Mouse (Mus musculus) heart, embryonic 11.5 days (tissue): ENCODE data around the gene Taf6l. TPM values are rescaled to one million over a fixed set of nuclear protein-coding genes. Genes with fewer than 3 reads are reported as not detected.

Experiments
- ATAC-seq: fragments of 200-750 bp; cut with Nextera tagmentation; replicated peaks from 2 replicates; pipeline ENCODE4 v1.8.0; 2017; ENCODE audit warnings: moderate library complexity; ENCODE audit not compliant: insufficient number of reproducible peaks, low FRiP score, low TSS enrichment
- H3K27ac ChIP-seq: fragments of 300-500 bp; sonication (generic); 2 replicates; pipeline ENCODE4 v1.5.1; 2014; ENCODE audit warnings: mild to moderate bottlenecking, low read depth, low read length
- H3K27me3 ChIP-seq: fragments of 300-500 bp; sonication (generic); 2 replicates; pipeline ENCODE4 v1.6.1; 2014; ENCODE audit warnings: mild to moderate bottlenecking, low read length, mixed read lengths; ENCODE audit not compliant: control insufficient read depth, insufficient read depth
- H3K36me3 ChIP-seq: fragments of 300-500 bp; sonication (generic); 2 replicates; pipeline ENCODE4 v1.6.1; 2014; ENCODE audit warnings: mild to moderate bottlenecking, low read length, moderate library complexity, mixed read lengths; ENCODE audit not compliant: control insufficient read depth, insufficient read depth
- H3K4me1 ChIP-seq: fragments of 300-500 bp; sonication (generic); 2 replicates; pipeline ENCODE4 v1.6.1; 2014; ENCODE audit warnings: low read length; ENCODE audit not compliant: control insufficient read depth, insufficient read depth
- H3K4me2 ChIP-seq: fragments of 300-500 bp; sonication (generic); 2 replicates; pipeline ENCODE4 v1.6.1; 2014; ENCODE audit warnings: mild to moderate bottlenecking, moderate library complexity
- H3K4me3 ChIP-seq: fragments of 300-500 bp; sonication (generic); 2 replicates; pipeline ENCODE4 v1.5.1; 2014; ENCODE audit warnings: low read depth, low read length
- H3K9ac ChIP-seq: fragments of 300-500 bp; sonication (generic); 2 replicates; pipeline ENCODE4 v1.6.1; 2014; ENCODE audit warnings: mild to moderate bottlenecking, low read depth, low read length, moderate library complexity
- H3K9me3 ChIP-seq: fragments of 300-500 bp; sonication (generic); replicated peaks from 2 replicates; pipeline ENCODE4 v1.6.1; 2016; ENCODE audit warnings: low read length; ENCODE audit not compliant: control insufficient read depth
- WGBS: fragments of 180-500 bp; shearing (Covaris S2); extraction: QIAGEN DNeasy Blood & Tissue Kit; methylation state at CpG from one replicate; pipeline ENCODE4 v1.1.7; 2014; ENCODE audit not compliant: insufficient replicate concordance; 5-methylcytosine and 5-hydroxymethylcytosine counted together
- polyA plus RNA-seq: library from polyadenylated mRNA; unstranded; fragments of >200 nt; fragmentation: Nextera tagmentation; extraction: Ambion mirVana; gene quantifications from 2 replicates; pipeline ENCODE4 v1.2.1, GENCODE M21; 2014

Gene Taf6l
- polyA plus RNA-seq, 1 experiment from 2014 or later = 14.3 TPM

DNA sequence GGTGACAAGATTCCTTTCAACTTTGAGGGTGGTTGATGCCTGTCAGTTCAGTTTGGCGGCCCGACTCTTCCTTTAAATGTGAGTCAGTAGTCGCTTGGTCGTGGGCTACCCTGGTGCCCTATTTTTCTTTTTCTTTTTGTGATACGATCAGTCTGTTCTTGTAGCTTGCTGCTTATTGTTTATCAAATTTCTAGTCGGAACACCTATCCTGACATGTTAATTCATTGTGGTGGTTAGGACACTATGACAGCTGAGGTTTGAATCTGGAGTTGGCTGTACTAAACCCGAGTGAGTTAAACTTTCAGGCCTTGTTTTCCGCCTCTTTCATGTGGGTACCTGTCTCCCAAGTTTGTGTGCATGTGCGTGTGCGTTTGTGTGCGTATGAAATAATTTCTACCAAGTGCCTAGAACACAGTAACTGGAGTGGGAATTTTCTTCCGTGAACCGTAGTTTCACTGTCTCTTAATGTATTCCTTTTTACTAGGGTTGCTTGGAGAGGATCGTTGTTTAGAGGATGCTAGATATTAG, 28.7 kb downstream of the Taf6l start:
- Histone ChIP-seq H3K4me3 (peak overlapping the region; percentile 91), H3K27ac (peak overlapping the region; percentile 88), H3K27me3 (no peaks in the 10 kb centered on the region), H3K9ac (peak overlapping the region; percentile 98), H3K4me2 (peak overlapping the region; percentile 86), H3K4me1 (peaks cover 15% of the 10 kb centered on the region; the same call in 1 of the 2 replicates), H3K36me3 (peaks cover 13% of the 10 kb centered on the region), H3K9me3 (no peaks in the 10 kb centered on the region)
- 6% methylated on average over 14 of the region's 14 CpGs for WGBS
- no peak for ATAC-seq

DNA sequence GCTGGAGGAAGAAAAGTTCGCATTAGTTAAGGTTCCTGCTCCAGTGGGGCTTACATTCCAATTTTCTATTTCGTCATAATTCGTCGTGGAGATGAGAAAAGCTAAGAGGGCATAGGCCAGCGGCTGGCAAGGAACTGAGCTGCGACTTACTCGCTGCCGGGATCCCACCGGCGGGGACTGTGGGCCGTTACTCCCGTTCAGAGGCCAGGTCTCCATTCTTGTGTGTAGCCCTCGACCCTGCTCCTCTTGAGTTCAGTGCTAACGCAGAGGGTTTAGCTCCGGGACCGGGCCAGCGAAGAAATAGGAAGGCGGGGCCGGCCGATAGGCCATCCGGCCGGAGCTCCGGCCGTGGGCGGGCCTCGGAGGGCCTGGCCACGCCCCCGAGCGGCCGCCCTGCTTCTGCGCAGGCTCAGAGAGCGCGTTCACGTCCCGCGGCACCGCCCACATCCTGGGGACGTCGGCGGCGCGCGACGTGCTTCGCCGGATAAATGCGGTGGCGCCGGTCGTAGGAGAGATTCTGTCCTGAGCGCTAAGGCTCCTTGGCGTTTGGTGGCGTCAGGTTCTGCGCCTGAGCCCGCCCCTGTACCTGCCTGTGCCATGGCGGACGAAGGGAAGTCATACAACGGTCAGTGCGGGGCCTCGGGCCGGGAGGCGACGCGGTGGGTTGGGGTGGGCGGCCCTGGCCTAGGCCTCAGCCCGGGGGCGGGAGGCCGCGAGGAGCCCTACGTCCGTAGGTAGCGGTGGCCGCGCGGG, 29.4 kb downstream of the Taf6l start, which contains the start of gene Nxf1:
Gene Nxf1 (plus strand): TSS at position 439 of the 753 bp plus-strand sequence.
- peak; percentile 91 for ATAC-seq
- H3K4me3 ChIP-seq = peak within 1 kb of the TSS; percentile 91
- peaks cover 15% of the 10 kb centered on the region; the same call in 1 of the 2 replicates for H3K4me1 ChIP-seq
- peak within 1 kb of the TSS; percentile 88 for H3K27ac ChIP-seq
- WGBS = under 1% methylated on average over 69 of the region's 75 CpGs
- H3K4me2 ChIP-seq = peak within 1 kb of the TSS; percentile 86
- peaks cover 11% of the 10 kb centered on the region for H3K36me3 ChIP-seq
- no peaks in the 10 kb centered on the region for H3K27me3 ChIP-seq
- no peaks in the 10 kb centered on the region for H3K9me3 ChIP-seq
- H3K9ac ChIP-seq = peak within 1 kb of the TSS; percentile 98

DNA sequence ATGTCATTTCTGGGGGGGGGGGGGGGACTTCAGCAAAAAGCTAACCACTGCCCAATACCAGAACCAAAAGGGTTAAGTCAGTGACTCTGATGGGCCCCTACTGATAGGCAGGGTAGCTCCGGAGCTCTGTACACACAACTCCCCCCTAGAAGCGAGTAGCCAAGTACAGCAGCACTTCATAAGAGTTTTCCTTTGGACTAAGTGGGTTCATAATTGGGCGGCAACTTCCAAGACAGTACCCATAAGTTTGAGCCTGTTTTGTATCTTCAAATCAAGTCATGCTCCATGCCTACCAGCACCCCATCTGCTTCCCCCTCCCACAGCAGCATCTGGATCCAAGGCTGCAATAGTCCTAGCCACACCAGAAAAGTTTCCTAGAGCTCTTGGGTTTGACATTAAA, 30.6 kb downstream of the Taf6l start:
- no peak overlapping the region for H3K27ac ChIP-seq
- peaks cover 15% of the 10 kb centered on the region; the same call in 1 of the 2 replicates for H3K4me1 ChIP-seq
- H3K9me3 ChIP-seq = no peaks in the 10 kb centered on the region
- H3K4me3 ChIP-seq = peak overlapping the region; percentile 91; the same call in 1 of the 2 replicates
- 40% methylated on average over 3 of the region's 3 CpGs for WGBS
- no peaks in the 10 kb centered on the region for H3K27me3 ChIP-seq
- ATAC-seq = no peak
- peak overlapping the region; percentile 86; the same call in 1 of the 2 replicates for H3K4me2 ChIP-seq
- no peak overlapping the region for H3K9ac ChIP-seq
- H3K36me3 ChIP-seq = peaks cover 17% of the 10 kb centered on the region

DNA sequence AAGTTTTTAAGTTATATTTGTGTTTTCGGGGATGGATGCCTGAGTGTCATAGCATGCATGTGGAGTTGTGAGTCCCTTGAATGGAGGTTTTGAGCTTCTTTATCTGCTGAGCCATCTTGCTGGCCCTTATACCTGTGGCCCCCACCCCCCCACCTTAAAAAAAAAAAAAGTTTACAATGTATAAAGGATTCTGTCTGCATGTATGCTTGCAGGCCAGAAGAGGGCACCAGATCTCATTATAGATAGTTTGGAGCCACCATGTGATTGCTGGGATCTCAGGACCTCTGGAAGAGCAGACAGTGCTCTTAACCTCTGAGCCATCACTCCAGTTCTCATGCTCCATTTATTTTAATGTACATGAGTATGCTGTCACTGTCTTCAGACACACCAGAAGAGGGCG, 38.8 kb downstream of the Taf6l start:
- ATAC-seq = no peak
- H3K27me3 ChIP-seq = no peaks in the 10 kb centered on the region
- no peaks in the 10 kb centered on the region for H3K9me3 ChIP-seq
- 71% methylated on average over 2 of the region's 2 CpGs for WGBS
- H3K27ac ChIP-seq = no peak overlapping the region
- H3K4me2 ChIP-seq = no peak overlapping the region
- H3K4me1 ChIP-seq = peaks cover 6% of the 10 kb centered on the region
- H3K4me3 ChIP-seq = no peak overlapping the region
- H3K9ac ChIP-seq = no peak overlapping the region
- H3K36me3 ChIP-seq = peaks cover 55% of the 10 kb centered on the region

DNA sequence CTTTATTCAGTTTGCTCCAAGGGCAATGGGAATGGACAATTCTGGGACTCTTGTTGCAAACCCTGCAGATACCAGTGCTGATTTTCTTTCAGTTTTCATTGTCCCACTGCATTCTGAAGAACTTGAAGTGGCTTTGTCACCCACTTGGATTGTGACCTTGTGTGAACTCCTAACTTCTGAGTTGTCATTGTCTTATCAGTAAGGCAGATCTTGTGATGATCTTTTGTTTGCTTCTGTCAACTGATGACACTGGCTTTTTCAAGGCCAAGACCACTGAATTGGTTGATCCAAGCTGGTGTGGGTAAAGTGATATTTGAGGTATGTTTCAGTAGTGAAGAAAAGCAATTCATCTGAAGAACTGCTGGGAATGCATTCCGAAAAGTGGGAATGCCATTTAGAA, 40.8 kb downstream of the Taf6l start:
- Histone ChIP-seq H3K27ac (no peak overlapping the region), H3K9me3 (no peaks in the 10 kb centered on the region), H3K4me1 (peaks cover 12% of the 10 kb centered on the region), H3K4me2 (no peak overlapping the region), H3K36me3 (peaks cover 45% of the 10 kb centered on the region), H3K4me3 (no peak overlapping the region), H3K9ac (no peak overlapping the region), H3K27me3 (no peaks in the 10 kb centered on the region)
- ATAC-seq = no peak
- 91% methylated on average over 1 of the region's 1 CpGs for WGBS

DNA sequence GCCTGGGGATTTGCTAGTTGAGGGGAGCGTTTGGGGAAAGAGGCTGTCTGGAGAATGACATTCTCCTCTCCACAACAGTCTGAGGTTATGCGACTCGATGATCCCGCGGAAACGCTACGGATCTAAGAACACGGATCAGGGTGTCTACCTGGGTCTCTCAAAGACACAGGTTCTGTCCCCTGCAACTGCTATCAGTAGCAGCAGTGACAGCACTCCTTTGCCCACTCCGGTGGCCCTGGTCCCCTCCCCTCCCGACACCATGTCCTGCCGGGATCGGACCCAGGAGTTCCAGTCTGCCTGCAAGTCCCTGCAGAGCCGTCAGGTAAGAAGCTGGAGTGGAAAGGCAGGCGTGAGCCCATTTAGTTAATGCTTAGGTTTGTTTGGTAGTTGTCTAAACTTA, 44.0 kb downstream of the Taf6l start:
- peak overlapping the region; percentile 98 for H3K4me3 ChIP-seq
- no peaks in the 10 kb centered on the region for H3K9me3 ChIP-seq
- ATAC-seq = no peak
- peaks cover 12% of the 10 kb centered on the region for H3K4me1 ChIP-seq
- H3K36me3 ChIP-seq = peaks cover 40% of the 10 kb centered on the region
- no peaks in the 10 kb centered on the region for H3K27me3 ChIP-seq
- 12% methylated on average over 14 of the region's 14 CpGs for WGBS
- peak overlapping the region; percentile 88 for H3K4me2 ChIP-seq
- peak overlapping the region; percentile 97; the same call in 1 of the 2 replicates for H3K27ac ChIP-seq
- peak overlapping the region; percentile 91 for H3K9ac ChIP-seq

DNA sequence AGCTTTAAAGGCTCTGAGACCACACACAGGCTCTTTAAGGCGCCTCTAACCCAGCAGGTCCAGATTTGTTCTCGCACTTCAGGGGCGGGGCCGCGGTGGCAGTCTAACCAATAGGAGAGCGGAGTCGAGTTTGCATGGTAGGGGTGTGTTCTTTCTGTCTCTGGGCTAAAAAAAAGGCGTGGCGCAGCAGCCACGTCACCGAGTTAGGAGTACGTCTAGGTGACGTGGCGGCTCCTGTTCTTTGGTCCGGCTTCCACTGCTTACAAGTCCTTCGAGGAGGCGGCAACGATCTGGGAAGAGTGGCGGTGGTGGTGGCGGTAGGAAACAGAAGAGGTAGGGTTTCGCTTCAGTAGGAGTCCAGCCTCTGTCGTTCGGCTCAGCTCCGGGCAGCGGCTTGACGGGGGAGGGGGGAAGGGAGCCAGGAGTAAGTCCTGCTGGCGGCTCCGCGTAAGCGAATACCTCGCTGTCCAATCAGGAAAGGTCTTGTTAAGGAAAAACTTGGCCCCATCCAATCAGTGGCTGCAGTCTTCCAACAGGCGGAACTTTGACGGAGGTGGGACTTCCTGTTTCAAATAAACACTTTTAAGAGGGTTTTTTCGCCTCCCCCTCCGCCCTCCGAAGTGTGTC, 44.9 kb downstream of the Taf6l start, which contains the start of gene Stx5a:
Gene Stx5a (plus strand): TSS at position 171 of the 627 bp plus-strand sequence.
- no peaks in the 10 kb centered on the region for H3K27me3 ChIP-seq
- ATAC-seq = peak; percentile 98
- peak within 1 kb of the TSS; percentile 97 for H3K27ac ChIP-seq
- H3K4me1 ChIP-seq = peaks cover 12% of the 10 kb centered on the region
- peak within 1 kb of the TSS; percentile 98 for H3K4me3 ChIP-seq
- H3K4me2 ChIP-seq = peak within 1 kb of the TSS; percentile 88
- peaks cover 38% of the 10 kb centered on the region for H3K36me3 ChIP-seq
- no peaks in the 10 kb centered on the region for H3K9me3 ChIP-seq
- under 1% methylated on average over 36 of the region's 36 CpGs for WGBS
- peak within 1 kb of the TSS; percentile 91 for H3K9ac ChIP-seq

DNA sequence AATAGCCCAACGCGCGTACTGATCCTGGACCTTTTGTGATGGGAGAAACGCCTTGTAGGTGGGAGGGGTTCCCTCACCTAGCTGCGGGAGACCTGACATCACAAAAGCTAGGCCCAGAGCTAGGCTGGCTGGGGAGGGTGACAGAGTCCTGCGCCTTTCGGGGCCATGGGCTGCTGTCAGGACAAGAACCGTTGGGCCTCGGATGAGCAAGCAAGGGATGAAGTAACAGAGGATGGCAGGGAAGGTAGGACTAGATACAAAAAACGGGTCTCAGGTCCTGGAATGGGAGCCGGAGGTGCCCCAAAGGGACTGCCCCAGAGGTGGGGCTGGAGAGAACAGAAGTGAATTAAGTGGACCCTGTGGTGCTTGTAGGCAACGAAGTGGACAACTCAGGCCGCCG, 45.6 kb downstream of the Taf6l start, which contains the start of gene 1700092M07Rik:
Gene 1700092M07Rik (plus strand): TSS at position 116 of the 400 bp plus-strand sequence.
- 70% methylated on average over 14 of the region's 14 CpGs for WGBS
- Histone ChIP-seq H3K27ac (peak within 1 kb of the TSS; percentile 97), H3K4me2 (peak within 1 kb of the TSS; percentile 88), H3K36me3 (peaks cover 34% of the 10 kb centered on the region), H3K9ac (peak within 1 kb of the TSS; percentile 91), H3K4me3 (peak within 1 kb of the TSS; percentile 98), H3K9me3 (no peaks in the 10 kb centered on the region), H3K27me3 (no peaks in the 10 kb centered on the region), H3K4me1 (peaks cover 12% of the 10 kb centered on the region)
- no peak for ATAC-seq
